Mouse (Mus musculus): ENCODE data around the gene Yjefn3. TPM values are rescaled to one million over a fixed set of nuclear protein-coding genes. Genes with fewer than 3 reads are reported as not detected.
A peak's percentile ranks its signal among the peaks of the same experiment; 100 is the strongest.

Yjefn3 gene
- polyA plus RNA-seq, 1 experiment from 2014 or later: 5.2 TPM

DNA sequence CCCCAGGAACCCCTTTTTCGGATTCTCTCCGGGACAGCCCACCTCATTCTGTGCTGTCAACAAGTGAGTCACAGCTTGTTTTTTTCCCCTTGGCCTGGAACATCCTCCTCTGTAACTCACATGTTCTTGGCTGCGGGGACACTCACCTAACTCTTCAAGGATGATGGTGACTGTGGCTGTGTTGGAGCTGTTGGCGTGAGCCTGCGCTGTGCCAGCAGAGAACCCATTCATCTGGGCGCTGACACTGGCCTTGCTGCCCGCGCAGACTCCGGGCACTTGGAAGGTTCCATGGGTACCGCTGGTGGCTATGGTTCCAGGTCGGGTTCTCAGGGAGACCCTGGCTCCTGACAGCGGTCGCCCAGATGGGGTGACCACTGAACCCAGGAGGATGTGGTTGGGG, 18.4 kb downstream of the Yjefn3 start:
- no peak overlapping the region for H3K4me2 ChIP-seq (ENCODE audit: low read length)
- H3K4me1 ChIP-seq (replicated peaks; ENCODE audit: insufficient read depth, low read length): peaks cover 25% of the 10 kb centered on the region
- WGBS: 60% methylated on average over 13 of the region's 13 CpGs
- no peak overlapping the region for H3K9ac ChIP-seq (ENCODE audit: low read depth, low read length)
- no peaks in the 10 kb centered on the region for H3K36me3 ChIP-seq (ENCODE audit: insufficient read depth, low read length)
- H3K9me3 ChIP-seq (replicated peaks; ENCODE audit: low read length): no peaks in the 10 kb centered on the region
- peaks cover 97% of the 10 kb centered on the region for H3K27me3 ChIP-seq (ENCODE audit: insufficient read depth, low read length)
- DNase-seq (ENCODE audit: low spot score) (no peak), ATAC-seq (replicated peaks; ENCODE audit: low FRiP score, low read depth) (no peak)
- H3K27ac ChIP-seq: no peak overlapping the region
- no peak for TF ChIP-seq CTCF (IDR thresholded peaks at IDR 0.05; ENCODE audit: low read depth)
- H3K4me3 ChIP-seq (replicated peaks; ENCODE audit: low read depth, low read length): no peak overlapping the region

DNA sequence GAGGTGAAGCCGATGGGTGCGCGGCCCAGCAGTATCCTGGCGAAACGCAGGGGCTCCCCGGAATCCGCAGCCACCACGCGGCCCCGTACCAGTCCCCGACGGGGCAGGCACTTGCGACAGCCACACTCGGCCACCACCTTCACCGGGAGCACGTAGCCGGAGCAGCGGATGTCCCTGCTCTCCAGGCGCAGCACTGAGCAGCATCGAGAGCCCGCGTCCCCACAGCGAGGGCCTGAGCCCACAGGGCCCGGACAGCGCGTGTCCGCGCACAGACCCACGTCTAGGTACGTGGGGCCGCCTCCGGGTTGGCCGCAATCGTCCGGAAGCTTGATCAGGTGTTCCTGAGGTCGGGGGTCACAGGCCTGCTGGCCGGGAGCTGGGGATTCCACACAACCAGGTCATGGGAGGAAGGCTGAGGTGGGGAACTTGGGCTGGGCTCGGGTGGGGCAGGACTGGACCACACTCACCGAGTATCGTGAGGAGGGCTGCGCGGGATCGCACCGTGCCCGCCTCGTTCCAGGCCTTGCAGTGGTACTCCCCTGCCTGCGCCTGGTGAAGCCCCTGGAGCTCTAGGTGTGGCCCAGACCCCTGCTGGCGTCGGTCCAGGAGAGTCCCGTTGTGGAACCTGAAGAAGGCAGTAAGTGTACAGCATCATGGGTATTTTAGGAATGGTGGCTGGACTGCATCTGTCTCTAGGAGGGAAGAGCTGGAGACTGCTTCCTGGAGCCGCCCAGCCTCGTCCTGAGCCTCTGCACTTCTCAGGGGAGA, 19.5 kb downstream of the Yjefn3 start:
- Histone ChIP-seq H3K9ac (ENCODE audit: low read depth, low read length) (no peak overlapping the region), H3K27ac (no peak overlapping the region), H3K27me3 (ENCODE audit: insufficient read depth, low read length) (peaks cover 87% of the 10 kb centered on the region), H3K4me1 (replicated peaks; ENCODE audit: insufficient read depth, low read length) (peaks cover 14% of the 10 kb centered on the region; the same call in 1 of the 2 replicates), H3K9me3 (replicated peaks; ENCODE audit: low read length) (no peaks in the 10 kb centered on the region), H3K4me2 (ENCODE audit: low read length) (no peak overlapping the region), H3K36me3 (ENCODE audit: insufficient read depth, low read length) (no peaks in the 10 kb centered on the region), H3K4me3 (replicated peaks; ENCODE audit: low read depth, low read length) (0 out of 2 replicates have a peak overlapping the region, but pooled peaks have one; percentile 36)
- DNase-seq (ENCODE audit: low spot score) (no peak), ATAC-seq (replicated peaks; ENCODE audit: low FRiP score, low read depth) (no peak)
- 21% methylated on average over 52 of the region's 52 CpGs for WGBS
- TF ChIP-seq CTCF (IDR thresholded peaks at IDR 0.05; ENCODE audit: low read depth): no peak

DNA sequence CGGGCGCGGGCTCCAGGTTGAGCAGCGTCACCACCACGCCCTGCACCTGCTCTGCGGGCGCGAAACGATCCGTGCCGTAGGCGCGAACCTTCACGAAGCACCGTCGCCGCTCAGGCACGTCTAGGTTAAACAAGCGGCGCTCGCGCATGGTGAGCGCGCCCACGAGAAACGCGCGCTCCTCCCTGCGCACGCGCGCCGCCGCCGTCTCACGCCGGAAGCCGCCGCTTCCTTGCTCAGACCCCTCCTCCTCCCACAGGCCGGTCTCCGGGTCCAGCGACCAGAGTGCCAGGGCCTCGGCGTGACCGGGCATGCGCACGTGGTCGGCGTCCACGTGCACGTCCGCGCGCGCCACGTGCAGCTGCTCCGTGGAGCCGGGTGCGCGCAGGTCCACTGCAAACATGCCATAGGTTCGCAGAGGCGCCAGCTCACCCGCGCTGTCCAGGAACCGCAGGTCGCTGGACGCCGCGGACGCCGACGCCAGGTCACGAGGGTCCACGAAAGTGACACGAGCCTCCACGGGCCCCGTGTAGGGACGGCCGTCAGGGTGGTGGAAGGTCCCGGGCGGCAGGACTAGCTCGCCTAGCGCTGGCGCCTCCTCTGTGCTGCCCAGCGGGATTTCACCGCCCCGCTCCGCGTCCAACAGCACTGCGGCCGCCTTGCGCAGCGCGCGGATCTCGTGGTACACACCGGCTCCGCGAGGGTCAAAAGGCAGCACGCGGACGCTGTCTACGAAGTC, 20.3 kb downstream of the Yjefn3 start:
- H3K4me2 ChIP-seq (ENCODE audit: low read length): peak overlapping the region; percentile 54
- DNase-seq (ENCODE audit: low spot score): peak; percentile 71
- no peaks in the 10 kb centered on the region for H3K36me3 ChIP-seq (ENCODE audit: insufficient read depth, low read length)
- peaks cover 79% of the 10 kb centered on the region for H3K27me3 ChIP-seq (ENCODE audit: insufficient read depth, low read length)
- H3K9me3 ChIP-seq (replicated peaks; ENCODE audit: low read length): no peaks in the 10 kb centered on the region
- ATAC-seq (replicated peaks; ENCODE audit: low FRiP score, low read depth): peak; percentile 57
- no peak for TF ChIP-seq CTCF (IDR thresholded peaks at IDR 0.05; ENCODE audit: low read depth)
- H3K4me3 ChIP-seq (replicated peaks; ENCODE audit: low read depth, low read length): peak overlapping the region; percentile 36
- no peak overlapping the region for H3K27ac ChIP-seq
- H3K4me1 ChIP-seq (replicated peaks; ENCODE audit: insufficient read depth, low read length): peaks cover 13% of the 10 kb centered on the region; the same call in 1 of the 2 replicates
- WGBS: 8% methylated on average over 101 of the region's 103 CpGs
- no peak overlapping the region; the same call in 1 of the 2 replicates for H3K9ac ChIP-seq (ENCODE audit: low read depth, low read length)

DNA sequence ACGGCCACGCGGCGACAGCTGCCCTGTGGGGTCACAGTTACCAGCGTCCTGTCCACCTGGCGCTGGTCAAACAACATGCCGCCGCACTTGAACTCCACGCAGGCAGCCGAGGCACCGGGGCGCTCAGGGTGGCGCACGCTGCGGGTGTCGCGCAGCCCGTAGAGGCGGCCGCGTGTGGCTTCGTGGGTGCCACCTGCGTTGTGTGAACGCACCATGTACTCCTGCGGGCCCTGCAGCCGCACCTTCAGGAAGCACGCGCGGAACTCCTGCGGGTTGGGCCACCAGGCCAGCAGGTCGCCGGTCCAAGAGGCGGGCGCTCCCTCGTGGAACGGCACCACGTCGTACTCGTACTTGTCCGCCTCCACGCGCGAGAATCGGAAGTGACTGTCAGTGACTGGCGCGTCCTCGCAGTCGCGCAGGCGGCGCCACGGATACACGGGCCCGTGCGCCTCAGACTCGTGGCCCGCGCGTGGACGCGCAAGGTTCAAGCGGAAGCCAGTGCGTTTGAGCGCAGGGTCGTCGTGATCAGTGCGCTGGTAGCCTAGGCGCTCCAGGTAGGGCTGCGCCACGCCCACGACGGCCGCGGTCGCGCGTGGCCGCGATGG, 21.1 kb downstream of the Yjefn3 start:
- H3K27me3 ChIP-seq (ENCODE audit: insufficient read depth, low read length): peaks cover 71% of the 10 kb centered on the region
- DNase-seq (ENCODE audit: low spot score) (no peak), ATAC-seq (replicated peaks; ENCODE audit: low FRiP score, low read depth) (no peak)
- peak overlapping the region; percentile 54 for H3K4me2 ChIP-seq (ENCODE audit: low read length)
- no peaks in the 10 kb centered on the region for H3K36me3 ChIP-seq (ENCODE audit: insufficient read depth, low read length)
- no peak overlapping the region; the same call in 1 of the 2 replicates for H3K9ac ChIP-seq (ENCODE audit: low read depth, low read length)
- peaks cover 13% of the 10 kb centered on the region; the same call in 1 of the 2 replicates for H3K4me1 ChIP-seq (replicated peaks; ENCODE audit: insufficient read depth, low read length)
- no peak for TF ChIP-seq CTCF (IDR thresholded peaks at IDR 0.05; ENCODE audit: low read depth)
- no peak overlapping the region for H3K27ac ChIP-seq
- no peaks in the 10 kb centered on the region for H3K9me3 ChIP-seq (replicated peaks; ENCODE audit: low read length)
- peak overlapping the region; percentile 36 for H3K4me3 ChIP-seq (replicated peaks; ENCODE audit: low read depth, low read length)
- 26% methylated on average over 72 of the region's 79 CpGs for WGBS

DNA sequence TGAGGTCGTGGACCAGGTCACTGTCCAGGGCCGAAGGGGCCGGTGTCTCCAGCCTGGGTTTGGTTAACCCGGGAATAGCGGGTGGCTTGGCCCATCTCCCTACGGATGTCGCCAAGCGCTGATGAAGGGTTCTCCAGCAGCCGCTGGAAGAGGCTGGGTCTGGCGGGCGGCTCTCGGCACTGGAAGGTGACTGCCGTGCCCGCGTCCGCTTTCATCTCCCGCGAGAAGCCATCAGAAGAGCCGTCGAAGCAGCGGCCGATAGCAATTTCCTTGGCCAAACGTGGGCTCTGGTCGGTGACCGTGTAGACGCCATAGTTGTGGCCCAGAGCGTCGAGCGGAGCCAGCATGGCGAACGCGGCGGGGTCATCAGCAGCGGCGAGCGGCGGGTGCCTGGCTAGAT, 21.7 kb downstream of the Yjefn3 start:
- Histone ChIP-seq H3K9me3 (replicated peaks; ENCODE audit: low read length) (no peaks in the 10 kb centered on the region), H3K4me2 (ENCODE audit: low read length) (0 out of 2 replicates have a peak overlapping the region, but pooled peaks have one; percentile 54), H3K36me3 (ENCODE audit: insufficient read depth, low read length) (no peaks in the 10 kb centered on the region), H3K9ac (ENCODE audit: low read depth, low read length) (no peak overlapping the region), H3K27ac (no peak overlapping the region), H3K27me3 (ENCODE audit: insufficient read depth, low read length) (peaks cover 66% of the 10 kb centered on the region), H3K4me3 (replicated peaks; ENCODE audit: low read depth, low read length) (0 out of 2 replicates have a peak overlapping the region, but pooled peaks have one; percentile 36), H3K4me1 (replicated peaks; ENCODE audit: insufficient read depth, low read length) (peaks cover 13% of the 10 kb centered on the region; the same call in 1 of the 2 replicates)
- 16% methylated on average over 37 of the region's 37 CpGs for WGBS
- no peak for DNase-seq (ENCODE audit: low spot score)
- ATAC-seq (replicated peaks; ENCODE audit: low FRiP score, low read depth): no peak
- TF ChIP-seq CTCF (IDR thresholded peaks at IDR 0.05; ENCODE audit: low read depth): no peak

DNA sequence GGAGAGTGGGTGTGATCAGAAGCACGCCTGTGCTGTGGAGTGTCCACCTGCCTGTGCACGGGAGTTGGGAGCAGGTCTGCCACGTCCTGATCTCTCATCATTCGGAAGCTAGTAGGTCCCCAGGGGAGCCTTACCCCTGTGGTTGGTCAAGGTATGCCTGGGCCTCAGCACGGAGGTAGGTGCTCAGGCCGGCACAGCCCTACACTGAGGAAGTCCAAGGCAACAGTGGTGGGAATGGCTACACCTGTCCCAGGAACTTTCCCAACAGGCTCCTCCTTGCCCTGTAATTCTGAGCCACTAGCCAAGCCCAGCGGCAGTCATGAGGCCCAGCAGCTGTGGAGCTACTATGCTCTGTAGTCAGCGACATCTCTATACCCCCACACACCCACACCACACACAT, 22.8 kb downstream of the Yjefn3 start:
- Histone ChIP-seq H3K27me3 (ENCODE audit: insufficient read depth, low read length) (peaks cover 54% of the 10 kb centered on the region), H3K27ac (no peak overlapping the region), H3K36me3 (ENCODE audit: insufficient read depth, low read length) (no peaks in the 10 kb centered on the region), H3K4me2 (ENCODE audit: low read length) (no peak overlapping the region), H3K4me3 (replicated peaks; ENCODE audit: low read depth, low read length) (no peak overlapping the region), H3K9ac (ENCODE audit: low read depth, low read length) (no peak overlapping the region), H3K4me1 (replicated peaks; ENCODE audit: insufficient read depth, low read length) (peaks cover 13% of the 10 kb centered on the region; the same call in 1 of the 2 replicates), H3K9me3 (replicated peaks; ENCODE audit: low read length) (no peaks in the 10 kb centered on the region)
- TF ChIP-seq CTCF (IDR thresholded peaks at IDR 0.05; ENCODE audit: low read depth): no peak
- ATAC-seq (replicated peaks; ENCODE audit: low FRiP score, low read depth): no peak
- 70% methylated on average over 8 of the region's 8 CpGs for WGBS
- DNase-seq (ENCODE audit: low spot score): no peak
